Comparison of ENCODE assay signal across 7 mouse cellular contexts in the genomic region with DNA sequence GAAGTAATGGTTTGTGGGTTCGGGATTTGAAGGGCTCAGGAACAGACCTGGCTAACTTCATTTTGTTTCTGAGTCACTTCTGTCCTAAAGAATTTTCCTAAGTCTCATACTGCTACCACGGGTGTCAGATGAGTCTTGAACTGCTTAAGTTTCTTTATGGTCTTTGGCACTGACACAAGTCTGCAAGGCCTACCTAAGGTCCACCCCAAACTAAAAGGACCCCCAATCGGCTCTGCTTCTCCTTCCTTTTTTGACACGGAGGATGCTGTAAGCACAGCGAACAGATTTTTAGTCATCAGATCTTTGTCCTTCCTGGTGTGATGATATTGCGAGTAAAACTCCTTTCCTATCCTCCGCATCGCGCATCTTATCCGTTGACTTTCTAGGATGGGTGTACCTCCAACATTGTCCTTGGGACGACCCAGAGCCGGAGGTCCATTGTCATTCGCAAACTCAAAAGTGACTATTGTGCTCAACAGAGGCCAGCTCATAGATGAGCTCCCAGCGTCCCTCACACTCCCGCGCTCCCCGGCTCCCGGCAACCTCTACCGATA. TPM values are rescaled to one million over a fixed set of nuclear protein-coding genes. Genes with fewer than 3 reads are reported as not detected.
A peak's percentile ranks its signal among the peaks of the same experiment; 100 is the strongest.
DNase-seq lines count a peak whose midpoint lies in the region; ATAC-seq and TF ChIP-seq lines count a peak whose summit lies in the region.
"Not testable (repeated sequence)": the region's sequence is repeated elsewhere in the genome, so short reads cannot be mapped to it uniquely, and the experiment has no call there.

No protein-coding gene starts in this region.

- H3K4me3 ChIP-seq in gastrocnemius, adult 2 months = peak overlapping the region; percentile 61
- H3K4me3 ChIP-seq in heart, adult 2 months = peak overlapping the region; percentile 23; the same call in 1 of the 2 replicates
- not testable (repeated sequence) for H3K4me3 ChIP-seq in kidney, adult 2 months (ENCODE audit: insufficient read depth, low read depth, low read length)

- H3K27me3 ChIP-seq in heart, adult 2 months (ENCODE audit: control insufficient read depth, insufficient read depth, low read length); kidney, adult 2 months (replicated peaks; ENCODE audit: control insufficient read depth, insufficient read depth, low read length): not testable (repeated sequence)

- TF ChIP-seq EP300 in heart, adult 2 months (IDR thresholded peaks at IDR 0.05; ENCODE audit: insufficient read depth, low read depth, low read length) = not testable (repeated sequence)

- intact Hi-C loops in gastrocnemius, adult 2 months (cut with DNase I); heart, adult 2 months (cut with DNase I): not testable (repeated sequence)

- 91% methylated on average over 19 of the region's 19 CpGs for WGBS in heart, adult 2 months
- 94% methylated on average over 19 of the region's 19 CpGs for WGBS in kidney, adult 2 months

- H3K79me2 ChIP-seq in heart, adult 2 months (replicated peaks; ENCODE audit: control insufficient read depth, insufficient read depth, low read length) = not testable (repeated sequence)

- peak; percentile 23 for DNase-seq in ZHBTc4 (ENCODE audit: low read depth, low spot score)
- peak; percentile 20 for DNase-seq in cerebellum, adult 9-10 months
- not testable (repeated sequence) for DNase-seq in gastrocnemius, adult 2 months; heart, adult 2 months
- peak; percentile 1 for DNase-seq in kidney, adult 2 months

- TF ChIP-seq CTCF in gastrocnemius, adult 2 months (IDR thresholded peaks at IDR 0.05); heart, adult 2 months (IDR thresholded peaks at IDR 0.05); kidney, adult 2 months (conservative IDR thresholded peaks at IDR 0.05; ENCODE audit: insufficient read depth, insufficient read length, low read depth, low read length): not testable (repeated sequence)

- H3K27ac ChIP-seq in gastrocnemius, adult 2 months; heart, adult 2 months; kidney, adult 2 months (ENCODE audit: insufficient read depth, low read depth, low read length): not testable (repeated sequence)

- TF ChIP-seq POLR2A in heart, adult 2 months (IDR thresholded peaks at IDR 0.05; ENCODE audit: insufficient read depth, low read depth, low read length); kidney, adult 2 months (IDR thresholded peaks at IDR 0.05; ENCODE audit: low read depth, low read length): not testable (repeated sequence)

- H3K36me3 ChIP-seq in heart, adult 2 months (ENCODE audit: control insufficient read depth, insufficient read depth, low read length); kidney, adult 2 months (ENCODE audit: control insufficient read depth, insufficient read depth, low read length): not testable (repeated sequence)

- H3K4me1 ChIP-seq in heart, adult 2 months (ENCODE audit: control insufficient read depth, insufficient read depth, low read length); kidney, adult 2 months (ENCODE audit: control insufficient read depth, insufficient read depth, low read length): not testable (repeated sequence)

- peak; percentile 63 for ATAC-seq in erythroid progenitor cell, adult 5-6 weeks (replicated peaks; ENCODE audit: low FRiP score, poor library complexity, severe bottlenecking)
- peak; percentile 42 for ATAC-seq in megakaryocyte progenitor cell, adult 5-6 weeks (replicated peaks; ENCODE audit: poor library complexity)

- H3K9ac ChIP-seq in heart, adult 2 months (ENCODE audit: low read depth, low read length) = not testable (repeated sequence)

RNA-seq across cellular contexts. Expression of a gene that starts 23.1 kb away (rescaled TPM):
- total RNA-seq in erythroid progenitor cell, adult 5-6 weeks (2015; ENCODE audit: low replicate concordance) = not detected in 2 replicates
- total RNA-seq in erythroid progenitor cell, adult 5-6 weeks (2017; ENCODE audit: low replicate concordance) = not detected in 2 replicates
- 1 to 10 TPM in 1 of 2 experiments, under 1 TPM in 1; 0.92 to 1.6 TPM for total RNA-seq in gastrocnemius, adult 2 months (2021)
- total RNA-seq in heart, adult 2 months (2021) = 1 to 10 TPM; 1.4 to 1.5 TPM
- polyA plus RNA-seq in heart, adult 2 months (2012; rRNA removed) = 0.78 and 0.88 TPM in 2 replicates
- 1.4 and 1.5 TPM in 2 replicates for polyA plus RNA-seq in kidney, adult 2 months (2012; rRNA removed)
- total RNA-seq in megakaryocyte progenitor cell, adult 5-6 weeks (2015) = 2.2 and 2.4 TPM in 2 replicates
- 4.9 and 6.6 TPM in 2 replicates for total RNA-seq in megakaryocyte progenitor cell, adult 5-6 weeks (2017)
